Mouse (Mus musculus): ENCODE results near the gene Gm9112. TPM values are rescaled to one million over a fixed set of nuclear protein-coding genes. Genes with fewer than 3 reads are reported as not detected.

Gene Gm9112
- polyA plus RNA-seq, 1 experiment from 2014 or later, result not detected

- no peak for TF ChIP-seq EP300 (IDR thresholded peaks at IDR 0.05; ENCODE audit: low read depth)
- TF ChIP-seq CTCF (IDR thresholded peaks at IDR 0.05; ENCODE audit: low read depth), result peak; percentile 54
- Histone ChIP-seq H3K4me2 (ENCODE audit: low read depth, low read length) (no peak overlapping the region), H3K27me3 (ENCODE audit: insufficient read depth, low read length) (no peaks in the 10 kb centered on the region), H3K9me3 (ENCODE audit: low read length) (no peaks in the 10 kb centered on the region), H3K4me1 (ENCODE audit: insufficient read depth) (no peaks in the 10 kb centered on the region), H3K9ac (replicated peaks) (no peak overlapping the region), H3K36me3 (replicated peaks; ENCODE audit: insufficient read depth, low read length) (no peaks in the 10 kb centered on the region), H3K4me3 (ENCODE audit: low read depth, low read length) (no peak overlapping the region), H3K27ac (ENCODE audit: low read depth) (no peak overlapping the region)
- DNase-seq, result no peak
- no peak for ATAC-seq
- WGBS (ENCODE audit: insufficient replicate concordance), result 20% methylated on average over 3 of the region's 3 CpGs
These were observed 46.7 kb downstream of the Gm9112 start for GRCm38 (mm10) chrX:102660712-102661111.

Other genes with a start within 250 kb of the Gm9112 start
- 3.3 TPM in 2 replicates for gene Hdac8, start 202.3 kb downstream of the Gm9112 start, polyA plus RNA-seq (2015; fragmentation: Nextera tagmentation; extraction: Ambion mirVana)
- gene Phka1, start 63.4 kb downstream of the Gm9112 start, polyA plus RNA-seq (2015; fragmentation: Nextera tagmentation; extraction: Ambion mirVana), result 0.72 and 0.76 TPM in 2 replicates
- gene Gm3880, start 20.7 kb downstream of the Gm9112 start, polyA plus RNA-seq (2015; fragmentation: Nextera tagmentation; extraction: Ambion mirVana), result not detected in 2 replicates
- gene Dmrtc1b, start 230 bp upstream of the Gm9112 start, polyA plus RNA-seq (2015; fragmentation: Nextera tagmentation; extraction: Ambion mirVana), result not detected in 2 replicates
- not detected in 2 replicates for gene Dmrtc1c1, start 95.3 kb upstream of the Gm9112 start, polyA plus RNA-seq (2015; fragmentation: Nextera tagmentation; extraction: Ambion mirVana)
- not detected in 2 replicates for gene Dmrtc1c2, start 147.0 kb upstream of the Gm9112 start, polyA plus RNA-seq (2015; fragmentation: Nextera tagmentation; extraction: Ambion mirVana)
- gene 1700031F05Rik, start 160.3 kb upstream of the Gm9112 start, polyA plus RNA-seq (2015; fragmentation: Nextera tagmentation; extraction: Ambion mirVana), result not detected in 2 replicates
- gene Dmrtc1a, start 201.1 kb upstream of the Gm9112 start, polyA plus RNA-seq (2015; fragmentation: Nextera tagmentation; extraction: Ambion mirVana), result not detected in 2 replicates
- gene 1700011M02Rik, start 201.3 kb upstream of the Gm9112 start, polyA plus RNA-seq (2015; fragmentation: Nextera tagmentation; extraction: Ambion mirVana), result not detected in 2 replicates
- not detected in 2 replicates for gene 1700018G05Rik, start 220.7 kb upstream of the Gm9112 start, polyA plus RNA-seq (2015; fragmentation: Nextera tagmentation; extraction: Ambion mirVana)